Mouse (Mus musculus): Measurements from ENCODE around the gene Dvl1.
A peak's percentile ranks its signal among the peaks of the same experiment; 100 is the strongest.

Dvl1 gene

DNA sequence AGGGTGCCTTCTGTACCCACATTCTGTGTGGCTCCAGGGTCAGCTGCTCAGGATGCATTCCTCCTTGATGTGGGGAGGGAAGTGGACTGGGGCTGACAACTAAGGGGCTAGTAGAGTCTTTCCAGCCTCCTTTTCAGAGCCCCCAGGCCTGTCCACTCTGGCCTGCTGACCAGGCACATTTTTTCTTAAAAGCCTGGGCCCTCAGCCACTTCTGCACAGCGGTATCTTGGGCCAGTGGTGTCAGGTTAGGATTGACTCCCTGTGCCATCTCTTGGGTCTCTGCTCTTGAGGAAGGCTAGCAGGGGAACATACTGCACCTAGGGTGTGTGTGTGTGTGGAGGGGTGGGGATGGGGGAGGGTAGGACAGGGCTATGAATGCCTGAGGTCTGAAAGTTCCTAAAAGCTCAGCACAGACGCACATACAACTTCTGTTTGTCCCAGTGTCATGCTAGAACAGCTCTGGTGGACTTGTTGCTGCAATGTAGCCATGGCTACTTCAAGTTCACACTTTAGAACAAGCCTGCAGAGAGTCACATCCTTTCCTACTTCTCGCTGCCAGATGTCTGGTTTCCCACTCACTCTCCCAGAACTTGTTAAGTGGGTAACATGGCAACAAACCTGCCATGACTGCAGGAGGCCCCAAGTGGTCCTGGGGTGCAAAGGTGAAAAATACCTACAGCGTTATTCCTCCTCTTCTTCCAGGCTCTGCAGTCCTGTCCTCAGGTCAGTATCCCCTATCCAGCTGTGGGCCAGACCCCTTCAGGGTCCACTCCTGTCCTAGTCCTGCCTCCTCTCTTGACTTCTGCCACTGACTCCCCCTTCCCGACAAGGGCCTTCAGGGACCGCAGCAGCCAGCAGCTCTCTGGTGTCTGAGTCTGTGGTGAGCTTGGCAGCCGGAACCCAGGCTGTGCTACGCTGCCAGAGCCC lies 6.9 kb upstream of the Dvl1 start:
- no peak for DNase-seq (ENCODE audit: low spot score)

DNA sequence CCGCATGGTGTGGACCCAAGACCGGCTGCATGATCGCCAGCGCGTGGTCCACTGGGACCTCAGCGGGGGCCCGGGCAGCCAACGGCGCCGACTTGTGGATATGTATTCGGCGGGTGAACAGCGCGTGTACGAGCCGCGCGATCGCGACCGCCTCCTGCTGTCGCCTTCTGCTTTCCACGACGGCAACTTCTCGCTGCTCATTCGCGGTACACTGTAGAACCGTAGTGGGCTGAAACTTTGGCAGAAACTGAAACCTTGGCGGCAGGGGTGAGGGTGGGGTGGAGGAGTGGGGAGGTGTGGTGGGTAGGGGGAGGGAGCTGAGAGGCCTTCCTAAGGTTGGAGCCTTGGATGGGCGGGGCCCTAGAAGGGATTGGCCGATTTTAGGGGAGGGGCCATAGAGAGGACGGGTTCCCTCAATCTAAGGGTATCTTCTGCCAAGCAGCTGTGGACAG lies 6.2 kb upstream of the Dvl1 start:
- DNase-seq (ENCODE audit: low spot score) = peak; percentile 62

DNA sequence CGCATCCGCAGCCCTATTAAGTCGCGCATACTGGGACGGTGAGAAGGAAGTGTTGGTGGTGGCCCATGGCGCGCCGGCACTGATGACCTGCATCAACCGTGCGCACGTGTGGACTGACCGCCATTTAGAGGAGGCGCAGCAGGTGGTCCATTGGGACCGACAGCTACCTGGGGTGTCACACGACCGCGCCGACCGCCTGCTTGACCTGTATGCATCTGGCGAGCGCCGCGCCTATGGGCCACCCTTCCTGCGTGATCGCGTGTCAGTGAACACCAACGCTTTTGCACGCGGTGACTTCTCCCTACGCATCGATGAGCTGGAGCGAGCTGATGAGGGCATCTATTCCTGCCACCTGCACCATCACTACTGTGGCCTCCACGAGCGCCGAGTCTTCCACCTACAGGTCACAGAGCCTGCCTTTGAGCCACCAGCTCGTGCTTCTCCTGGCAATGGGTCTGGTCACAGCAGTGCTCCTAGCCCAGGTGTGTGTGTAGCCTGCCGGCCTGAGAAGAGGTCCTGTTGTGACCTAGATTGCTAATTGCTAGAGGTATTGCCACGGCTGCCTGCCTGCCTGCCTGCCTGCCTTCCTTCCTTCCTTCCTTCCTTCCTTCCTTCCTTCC lies 5.4 kb upstream of the Dvl1 start:
- DNase-seq (ENCODE audit: low spot score) = no peak

DNA sequence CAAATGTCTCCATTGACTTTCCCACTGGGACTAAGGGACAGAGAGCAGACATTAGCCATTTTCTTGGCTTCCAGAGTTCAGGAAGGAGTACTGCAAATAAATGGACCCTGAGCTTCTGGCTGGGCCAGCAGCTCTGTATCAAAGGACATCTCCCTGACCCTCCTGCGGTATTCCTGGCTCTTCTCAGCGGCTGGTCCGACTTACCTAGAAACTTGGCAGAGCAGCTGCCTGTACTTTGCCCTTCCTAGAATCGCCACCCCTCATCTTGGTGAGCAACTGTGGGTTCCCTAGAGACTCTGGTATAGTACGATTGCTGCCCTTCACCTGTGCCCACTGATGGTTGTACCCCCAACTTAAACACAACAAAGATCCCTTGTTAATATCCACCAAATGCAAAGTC lies 4.0 kb upstream of the Dvl1 start:
- DNase-seq (ENCODE audit: low spot score) = no peak

DNA sequence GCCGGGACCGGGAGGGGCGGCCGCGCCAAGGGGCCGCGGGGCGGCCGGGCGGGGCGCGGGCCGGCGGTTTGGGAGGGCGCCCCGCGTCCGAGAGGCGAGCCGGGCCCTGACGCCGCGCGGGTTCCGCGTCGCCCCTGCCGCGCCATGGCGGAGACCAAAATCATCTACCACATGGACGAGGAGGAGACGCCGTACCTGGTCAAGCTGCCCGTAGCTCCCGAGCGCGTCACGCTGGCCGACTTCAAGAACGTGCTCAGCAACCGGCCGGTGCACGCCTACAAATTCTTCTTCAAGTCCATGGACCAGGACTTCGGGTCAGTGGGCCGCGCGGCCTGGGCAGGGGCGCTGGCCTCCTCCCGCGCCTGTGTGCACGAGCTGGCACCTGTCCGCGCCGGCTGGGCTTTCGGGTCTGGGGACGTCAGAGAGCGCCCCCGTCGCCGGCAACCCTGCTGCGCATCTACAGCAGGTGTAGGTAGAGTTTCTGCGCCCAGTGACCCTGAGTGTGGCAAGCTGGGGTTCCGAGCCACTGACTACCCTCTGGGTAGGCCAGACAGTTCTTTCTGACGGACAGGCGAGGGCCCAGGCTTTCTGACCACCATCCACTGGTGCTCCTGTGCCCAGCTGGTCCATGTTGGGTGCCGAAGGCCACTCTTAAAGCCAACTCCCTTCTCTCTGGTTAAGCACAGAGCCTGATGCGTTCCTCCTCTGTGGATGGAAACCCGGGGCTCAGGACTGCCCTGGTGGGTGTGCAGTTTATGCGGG lies 570 bp downstream of the Dvl1 start:
- DNase-seq (ENCODE audit: low spot score) = no peak

DNA sequence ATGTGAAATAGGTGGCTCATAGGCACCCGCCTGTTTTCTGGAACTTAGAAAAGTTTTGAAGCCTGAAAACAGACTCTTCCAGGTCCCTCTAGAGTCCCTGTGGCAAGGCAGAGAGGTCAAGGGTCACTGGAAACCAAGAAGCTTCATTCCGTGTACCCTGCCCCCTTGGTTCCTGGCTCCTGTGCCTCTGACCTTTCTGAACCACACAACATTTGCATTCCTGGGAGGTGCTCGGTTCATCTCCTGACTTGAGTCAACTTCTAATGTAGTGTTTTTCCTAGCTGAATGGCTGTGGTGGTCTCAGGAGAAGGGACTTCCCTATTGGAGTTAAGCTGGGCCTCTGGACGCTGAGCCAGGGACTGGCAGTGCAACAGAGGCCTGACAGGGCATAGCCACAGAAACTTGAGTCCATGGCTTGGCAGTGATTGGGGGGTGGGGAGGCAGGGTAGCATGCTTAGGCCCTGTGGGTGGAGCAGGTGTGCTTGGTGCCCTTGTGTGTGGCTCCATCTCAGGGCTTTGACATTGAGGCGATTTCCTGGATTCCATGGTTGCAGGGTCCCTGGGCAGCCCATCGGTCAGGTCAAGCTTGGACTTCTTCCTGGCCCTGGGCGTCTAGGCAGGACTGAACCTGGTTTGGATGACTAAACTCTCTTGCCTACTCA lies 1.4 kb downstream of the Dvl1 start:
- DNase-seq (ENCODE audit: low spot score) = no peak

DNA sequence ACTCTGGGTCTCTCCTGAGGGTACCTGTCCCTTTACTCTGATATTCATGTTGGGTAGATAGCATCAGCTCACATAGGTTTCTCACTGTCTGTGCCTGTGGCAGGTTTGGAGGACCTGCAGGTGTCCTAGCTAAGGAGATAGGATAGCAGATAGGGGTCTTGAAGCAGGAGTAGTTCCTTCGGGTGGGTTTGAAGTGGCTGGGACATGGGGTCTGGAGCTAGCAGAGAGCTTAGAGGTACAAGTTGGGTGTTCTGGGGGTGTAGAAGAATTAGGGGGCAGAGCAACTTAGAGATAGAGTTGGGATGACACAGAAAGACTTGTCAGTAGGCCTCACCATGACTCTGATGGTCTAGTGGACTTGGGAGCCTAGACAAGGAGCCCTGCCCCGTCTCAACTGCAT lies 2.2 kb downstream of the Dvl1 start:
- DNase-seq (ENCODE audit: low spot score) = no peak

DNA sequence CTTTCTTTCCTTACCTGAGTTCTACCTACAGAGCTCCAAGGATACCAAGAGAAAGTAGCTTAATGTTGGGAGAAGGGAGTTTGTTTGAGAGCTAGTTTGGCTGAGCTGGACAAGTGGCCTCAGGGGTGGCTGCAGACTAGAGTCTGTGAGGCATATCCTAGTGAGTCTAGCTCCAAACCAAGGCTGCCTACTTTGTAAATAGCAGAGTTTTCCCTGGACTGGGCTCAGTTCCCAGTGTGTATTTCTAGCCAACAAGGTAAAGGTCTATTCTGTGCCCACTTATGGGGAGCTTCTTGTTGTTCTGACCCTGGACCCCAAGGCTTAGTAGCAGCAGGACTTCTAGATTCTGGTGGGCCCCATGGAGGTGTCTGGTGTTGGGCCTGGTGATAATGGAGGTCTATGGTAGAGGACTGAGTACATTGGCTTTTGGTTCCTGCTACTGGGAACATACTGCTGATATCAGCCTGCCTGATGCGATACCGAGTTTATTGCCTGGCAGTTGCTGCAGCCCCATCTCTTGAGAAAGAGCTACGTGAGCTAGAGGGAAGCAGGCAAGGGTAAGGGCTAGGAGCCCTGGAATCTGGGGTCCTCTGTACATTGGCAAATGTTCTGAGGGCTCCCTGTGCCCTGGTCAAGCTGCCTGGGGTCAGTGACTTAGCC lies 2.7 kb downstream of the Dvl1 start:
- no peak for DNase-seq (ENCODE audit: low spot score)

DNA sequence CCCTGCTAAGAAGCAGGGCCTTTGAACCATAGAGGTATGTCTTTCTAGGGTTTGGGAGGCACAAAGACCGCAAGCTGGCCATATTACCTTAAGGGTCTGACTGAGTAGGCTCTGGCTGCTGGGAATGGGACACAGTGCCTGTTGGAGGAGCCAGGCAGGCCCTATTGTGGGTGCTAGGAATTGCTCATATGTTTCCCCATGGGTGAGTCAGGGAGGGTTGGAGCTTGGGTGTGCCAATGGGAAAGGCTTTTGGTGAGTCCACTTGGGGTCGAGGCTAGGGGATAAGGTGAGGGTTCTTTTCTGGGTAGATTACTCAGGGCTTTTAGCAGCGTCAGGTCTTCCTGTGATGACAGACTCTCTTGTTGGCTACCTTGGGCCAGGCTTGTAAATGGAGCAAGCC lies 4.2 kb downstream of the Dvl1 start:
- DNase-seq (ENCODE audit: low spot score) = no peak

DNA sequence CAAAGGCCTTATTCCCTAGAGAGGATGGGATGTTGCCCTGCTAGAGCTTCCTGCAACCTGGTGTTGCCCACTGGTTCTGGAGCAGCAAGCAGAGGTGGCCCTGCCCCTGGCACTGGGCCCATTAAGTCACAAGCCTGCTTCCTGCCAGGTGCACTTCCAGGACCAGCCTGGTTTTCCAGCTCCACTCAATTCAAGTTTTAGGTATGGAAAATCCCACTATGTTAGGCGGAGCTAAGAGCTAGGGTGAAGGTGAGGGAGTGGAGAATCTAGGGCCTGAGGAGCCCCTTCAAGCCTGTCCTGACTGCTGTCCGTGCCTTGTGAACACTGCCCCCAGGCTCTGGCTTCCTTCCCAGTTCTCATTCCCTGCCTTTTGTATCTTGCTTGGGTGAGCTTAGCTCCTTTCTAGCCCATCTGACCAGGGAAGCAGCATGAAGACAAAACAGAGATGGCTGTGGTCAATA lies 4.8 kb downstream of the Dvl1 start:
- no peak for DNase-seq (ENCODE audit: low spot score)

DNA sequence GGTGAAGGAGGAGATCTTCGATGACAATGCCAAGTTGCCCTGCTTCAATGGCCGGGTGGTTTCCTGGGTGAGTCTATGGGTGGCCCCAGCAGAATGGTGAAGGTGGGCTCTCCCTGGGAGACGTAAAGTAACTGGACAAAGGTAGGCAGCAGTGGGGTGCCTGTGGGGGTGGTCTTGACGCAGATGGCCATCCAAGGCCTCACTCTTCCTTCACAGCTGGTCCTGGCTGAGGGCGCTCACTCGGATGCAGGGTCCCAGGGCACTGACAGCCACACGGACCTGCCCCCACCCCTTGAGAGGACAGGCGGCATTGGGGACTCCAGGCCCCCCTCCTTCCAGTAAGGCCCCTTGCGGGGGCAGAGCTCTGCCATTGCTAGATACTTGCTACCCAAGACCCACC lies 6.2 kb downstream of the Dvl1 start:
- DNase-seq (ENCODE audit: low spot score) = no peak

DNA sequence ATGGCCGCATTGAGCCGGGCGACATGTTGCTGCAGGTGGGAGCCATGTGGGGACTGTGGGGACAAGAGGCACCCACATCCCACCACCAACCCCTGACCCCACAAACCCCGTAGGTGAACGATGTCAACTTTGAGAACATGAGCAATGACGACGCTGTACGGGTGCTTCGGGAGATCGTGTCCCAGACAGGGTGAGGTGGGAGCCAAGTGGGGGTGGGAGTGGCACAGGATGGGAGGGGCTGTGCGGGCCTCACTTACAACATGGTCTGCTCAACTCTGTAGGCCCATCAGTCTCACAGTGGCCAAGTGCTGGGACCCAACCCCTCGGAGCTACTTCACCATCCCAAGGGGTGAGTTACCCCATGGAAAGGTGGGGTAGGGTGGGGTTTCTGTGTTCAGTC lies 7.8 kb downstream of the Dvl1 start:
- no peak for DNase-seq (ENCODE audit: low spot score)

DNA sequence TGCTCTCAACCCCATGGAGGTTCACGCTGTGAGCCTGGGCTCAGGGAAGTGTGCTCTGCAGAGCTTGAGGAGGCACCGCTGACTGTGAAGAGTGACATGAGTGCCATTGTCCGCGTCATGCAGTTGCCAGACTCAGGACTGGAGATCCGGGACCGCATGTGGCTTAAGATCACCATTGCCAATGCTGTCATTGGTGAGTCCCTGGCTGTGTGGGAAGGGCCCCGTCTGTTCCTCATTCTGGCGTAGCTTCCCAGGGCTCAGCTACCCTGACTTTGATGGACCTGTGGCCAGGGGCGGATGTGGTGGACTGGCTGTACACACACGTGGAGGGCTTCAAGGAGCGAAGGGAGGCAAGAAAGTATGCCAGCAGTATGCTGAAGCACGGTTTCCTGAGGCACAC lies 8.9 kb downstream of the Dvl1 start:
- no peak for DNase-seq (ENCODE audit: low spot score)

DNA sequence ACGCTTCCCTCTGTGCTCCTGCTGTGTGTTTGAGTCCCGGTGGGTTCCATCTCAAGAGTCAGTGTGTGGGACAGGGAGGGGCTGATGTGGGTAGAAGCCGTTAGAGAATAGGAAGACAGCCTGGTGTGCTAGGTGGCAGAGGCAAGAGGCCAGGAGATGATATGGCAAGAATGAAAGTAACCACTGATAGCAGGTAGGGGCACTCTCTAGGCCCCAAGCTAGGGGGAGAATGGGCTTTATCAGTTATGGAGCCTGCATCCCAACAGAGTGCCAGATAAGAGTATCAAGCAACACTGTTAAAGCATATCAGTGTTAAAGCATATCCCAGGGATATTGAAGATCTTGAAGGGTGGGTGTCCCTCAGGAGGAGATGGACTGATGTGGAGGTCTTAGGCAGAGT lies 9.7 kb downstream of the Dvl1 start:
- no peak for DNase-seq (ENCODE audit: low spot score)

DNA sequence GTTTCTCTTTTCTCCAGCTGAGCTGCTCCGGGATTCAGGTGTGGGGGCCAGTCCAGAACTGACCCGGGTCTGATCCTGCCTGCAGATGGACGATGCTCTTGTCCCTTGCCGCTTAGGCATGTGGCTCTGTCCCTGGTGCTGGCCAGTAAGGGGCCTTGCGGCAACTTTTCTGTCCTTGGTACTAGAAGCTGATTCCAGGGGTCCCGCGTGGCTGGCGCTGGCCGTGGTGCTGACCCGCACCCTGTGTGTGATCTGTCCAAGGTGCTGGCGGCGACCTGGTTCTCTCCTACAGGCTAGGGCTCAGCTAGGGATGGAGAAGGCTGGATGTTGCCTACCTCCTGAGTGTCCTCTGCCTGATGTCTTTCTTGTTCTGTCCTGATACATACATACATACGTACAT lies 12.1 kb downstream of the Dvl1 start:
- DNase-seq (ENCODE audit: low spot score) = peak; percentile 58

DNA sequence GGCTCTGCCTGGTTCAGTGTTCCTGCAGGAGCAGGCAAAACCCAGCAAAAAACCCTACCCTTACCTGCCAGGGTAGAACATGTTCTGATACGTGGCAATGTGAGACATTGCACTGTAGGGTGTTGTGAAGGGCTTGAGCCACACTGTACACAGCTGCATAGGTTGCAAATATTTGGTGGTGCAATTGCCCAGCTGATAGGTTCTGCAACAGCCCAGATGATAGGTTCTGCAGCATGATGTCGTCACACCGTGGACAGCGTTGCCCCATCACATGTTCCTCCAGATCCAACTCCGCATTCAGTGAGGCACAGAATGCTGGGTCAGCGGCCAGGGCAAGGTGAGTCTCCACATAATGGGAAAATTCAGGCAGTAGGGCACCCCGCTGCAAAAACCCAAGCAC lies 14.6 kb downstream of the Dvl1 start:
- DNase-seq (ENCODE audit: low spot score) = no peak

DNA sequence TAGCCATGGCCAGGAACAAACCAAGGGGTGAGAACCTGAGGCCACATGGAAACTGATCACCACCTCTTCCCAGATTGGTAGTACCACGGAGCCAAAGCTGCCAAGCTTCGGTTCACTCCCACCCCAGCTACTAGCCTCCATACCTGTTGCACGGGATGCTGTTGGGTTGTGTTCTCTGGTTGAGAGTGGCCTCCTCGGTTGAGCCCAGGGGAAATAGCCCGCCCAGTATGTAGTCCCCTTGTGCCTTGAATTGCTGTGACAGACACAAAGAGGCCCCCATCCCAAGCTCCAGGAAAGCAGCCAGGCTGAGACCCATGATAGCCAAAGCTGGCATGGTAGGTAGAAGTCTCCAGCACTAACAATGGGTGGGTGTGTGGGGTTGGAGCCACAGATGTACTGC lies 15.8 kb downstream of the Dvl1 start, which contains the start of gene Tas1r3:
Gene Tas1r3, minus strand, starts transcription at position 362 of the 400 bp plus-strand sequence.
- no peak for DNase-seq (ENCODE audit: low spot score)

DNA sequence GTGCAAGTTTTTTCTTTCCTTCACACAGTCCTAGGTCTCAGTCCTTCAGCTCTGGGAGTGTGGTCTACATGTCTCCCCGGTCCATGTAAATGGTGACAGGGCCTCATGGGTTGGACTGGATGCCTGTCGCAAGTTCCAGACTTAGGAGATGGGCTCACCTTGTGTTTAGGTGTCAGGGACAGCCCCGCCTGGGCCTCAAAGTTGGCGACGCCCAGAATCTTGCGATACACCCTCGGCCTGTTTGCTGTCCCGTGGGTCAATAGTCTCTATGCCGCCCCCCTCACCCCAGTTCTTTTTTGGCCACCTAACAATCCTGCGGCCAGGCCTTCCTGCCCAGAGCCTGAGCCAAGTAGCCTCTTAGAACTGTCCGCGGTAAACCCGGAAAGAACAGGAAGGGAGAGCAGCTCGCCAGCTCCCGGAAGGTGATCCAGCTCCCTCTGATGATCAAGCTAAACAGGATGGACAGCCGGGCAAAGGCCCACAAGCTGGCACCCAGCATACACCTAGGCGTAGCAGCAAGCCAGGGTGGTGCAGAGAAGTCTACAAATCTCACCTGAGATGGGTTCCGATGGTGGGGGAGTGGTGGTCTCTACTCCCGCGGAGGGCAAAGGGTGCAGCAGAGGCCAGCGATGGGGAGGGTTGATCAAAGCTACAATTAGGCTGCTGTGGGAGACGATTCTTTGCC lies 21.6 kb downstream of the Dvl1 start:
- no peak for DNase-seq (ENCODE audit: low spot score)

DNA sequence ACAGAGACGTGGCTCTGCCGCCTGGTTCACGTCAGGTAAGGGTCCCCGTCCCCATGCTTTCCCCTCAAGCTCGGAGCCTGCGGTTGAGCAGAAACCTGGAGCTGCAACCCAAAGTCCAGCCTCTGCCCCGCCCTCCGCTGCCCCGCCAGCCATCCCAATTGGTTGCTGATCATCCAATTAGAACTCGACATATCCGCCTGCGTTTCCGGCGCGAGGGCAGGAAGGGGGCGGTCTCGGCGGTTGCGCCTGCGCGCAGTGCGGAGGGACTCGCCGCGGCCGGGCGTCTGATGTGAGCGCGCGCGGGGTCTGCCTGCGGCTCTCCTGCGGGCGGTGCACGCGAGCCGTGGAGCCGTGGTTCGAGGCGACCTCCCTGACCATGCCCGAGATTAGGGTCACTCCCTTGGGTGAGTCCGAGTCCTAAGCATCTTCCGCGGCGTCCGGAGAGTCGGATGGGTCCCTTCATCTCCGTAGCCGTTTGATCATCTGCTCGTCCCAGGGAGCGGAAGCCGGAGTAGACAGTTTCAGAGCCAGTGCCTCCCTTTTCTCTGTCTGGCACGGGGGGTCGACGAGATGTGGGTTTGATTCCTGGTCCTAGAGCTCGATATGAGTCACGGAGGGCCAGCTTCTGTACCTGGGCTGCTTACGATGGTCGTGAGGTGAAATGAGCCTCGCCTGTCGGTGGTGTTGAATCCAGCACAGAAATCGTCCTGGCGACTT lies 22.3 kb downstream of the Dvl1 start, which contains the start of the genes Cptp and Ints11:
Gene Cptp, minus strand, starts transcription at position 124 of the 717 bp plus-strand sequence.
Gene Ints11, plus strand, starts transcription at position 230 of the 717 bp plus-strand sequence.
- DNase-seq (ENCODE audit: low spot score) = peak; percentile 93

DNA sequence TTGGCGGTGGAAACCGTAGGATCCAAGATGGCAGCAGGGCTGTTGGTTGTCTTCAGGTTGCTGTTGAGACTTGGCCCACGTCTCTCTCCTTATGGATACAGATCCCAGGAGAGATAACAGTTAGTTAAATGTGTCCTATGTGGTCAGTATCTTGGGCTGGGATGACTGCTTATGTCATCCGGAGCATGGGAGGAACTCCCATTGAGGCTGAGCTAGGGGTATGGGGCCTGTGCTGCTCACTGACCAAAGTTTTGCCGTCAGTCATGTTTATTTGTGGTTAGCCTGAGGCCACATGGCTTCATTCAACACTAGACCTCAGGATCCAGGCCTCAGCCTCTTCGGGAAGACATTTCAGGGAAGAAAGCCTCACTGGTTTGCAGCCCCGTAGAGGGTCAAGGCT lies 24.2 kb downstream of the Dvl1 start:
- DNase-seq (ENCODE audit: low spot score) = no peak

Data from ovary, adult 18-20 months (tissue).